Mouse (Mus musculus): ENCODE measurements around the gene Prkce. TPM values are rescaled to one million over a fixed set of nuclear protein-coding genes. Genes with fewer than 3 reads are reported as not detected.

Gene Prkce
- polyA plus RNA-seq, 1 experiment from 2014 or later = 35.7 TPM

- 97% methylated on average over 9 of the region's 9 CpGs for WGBS
- no peak overlapping the region for H3K4me2 ChIP-seq (ENCODE audit: low read length)
- no peaks in the 10 kb centered on the region; the same call in 1 of the 2 replicates for H3K4me1 ChIP-seq (ENCODE audit: control insufficient read depth, insufficient read depth, low read depth, low read length)
- no peak overlapping the region for H3K4me3 ChIP-seq (ENCODE audit: low read length)
- no peaks in the 10 kb centered on the region for H3K9me3 ChIP-seq (ENCODE audit: control insufficient read depth, low read length)
- no peaks in the 10 kb centered on the region for H3K27me3 ChIP-seq (replicated peaks; ENCODE audit: control insufficient read depth, insufficient read depth, low read length)
- no peak for ATAC-seq
- H3K9ac ChIP-seq (ENCODE audit: low read depth, low read length) = no peak overlapping the region
- no peaks in the 10 kb centered on the region for H3K36me3 ChIP-seq (ENCODE audit: control insufficient read depth, insufficient read depth, low read length)
- no peak overlapping the region for H3K27ac ChIP-seq (ENCODE audit: low read depth, low read length)
Measured at GRCm38 (mm10) chr17:86503208-86503897, 335.8 kb downstream of the Prkce start.

- no peak within 1 kb of the TSS for H3K4me2 ChIP-seq (ENCODE audit: low read length)
- H3K9me3 ChIP-seq (ENCODE audit: control insufficient read depth, low read length) = no peaks in the 10 kb centered on the region
- no peak within 1 kb of the TSS for H3K27ac ChIP-seq (ENCODE audit: low read depth, low read length)
- WGBS = 85% methylated on average over 8 of the region's 8 CpGs
- H3K36me3 ChIP-seq (ENCODE audit: control insufficient read depth, insufficient read depth, low read length) = no peaks in the 10 kb centered on the region
- H3K9ac ChIP-seq (ENCODE audit: low read depth, low read length) = no peak within 1 kb of the TSS
- no peak within 1 kb of the TSS for H3K4me3 ChIP-seq (ENCODE audit: low read length)
- ATAC-seq = no peak
- H3K4me1 ChIP-seq (ENCODE audit: control insufficient read depth, insufficient read depth, low read depth, low read length) = no peaks in the 10 kb centered on the region
- H3K27me3 ChIP-seq (replicated peaks; ENCODE audit: control insufficient read depth, insufficient read depth, low read length) = no peaks in the 10 kb centered on the region
Measured at GRCm38 (mm10) chr17:86505183-86505631, 337.6 kb downstream of the Prkce start, which contains the start of gene Gm10309. TSS of gene Gm10309 (minus strand) at chr17:86505232.

GRCm38 (mm10) chr17:86506881-86507280, 339.3 kb downstream of the Prkce start:
- Histone ChIP-seq H3K27ac (ENCODE audit: low read depth, low read length) (0 out of 2 replicates have a peak overlapping the region, but pooled peaks have one; percentile 36), H3K4me1 (ENCODE audit: control insufficient read depth, insufficient read depth, low read depth, low read length) (no peaks in the 10 kb centered on the region), H3K4me2 (ENCODE audit: low read length) (no peak overlapping the region), H3K27me3 (replicated peaks; ENCODE audit: control insufficient read depth, insufficient read depth, low read length) (no peaks in the 10 kb centered on the region), H3K9me3 (ENCODE audit: control insufficient read depth, low read length) (no peaks in the 10 kb centered on the region), H3K4me3 (ENCODE audit: low read length) (no peak overlapping the region), H3K9ac (ENCODE audit: low read depth, low read length) (no peak overlapping the region), H3K36me3 (ENCODE audit: control insufficient read depth, insufficient read depth, low read length) (no peaks in the 10 kb centered on the region)
- 78% methylated on average over 5 of the region's 5 CpGs for WGBS
- ATAC-seq = no peak

DNA sequence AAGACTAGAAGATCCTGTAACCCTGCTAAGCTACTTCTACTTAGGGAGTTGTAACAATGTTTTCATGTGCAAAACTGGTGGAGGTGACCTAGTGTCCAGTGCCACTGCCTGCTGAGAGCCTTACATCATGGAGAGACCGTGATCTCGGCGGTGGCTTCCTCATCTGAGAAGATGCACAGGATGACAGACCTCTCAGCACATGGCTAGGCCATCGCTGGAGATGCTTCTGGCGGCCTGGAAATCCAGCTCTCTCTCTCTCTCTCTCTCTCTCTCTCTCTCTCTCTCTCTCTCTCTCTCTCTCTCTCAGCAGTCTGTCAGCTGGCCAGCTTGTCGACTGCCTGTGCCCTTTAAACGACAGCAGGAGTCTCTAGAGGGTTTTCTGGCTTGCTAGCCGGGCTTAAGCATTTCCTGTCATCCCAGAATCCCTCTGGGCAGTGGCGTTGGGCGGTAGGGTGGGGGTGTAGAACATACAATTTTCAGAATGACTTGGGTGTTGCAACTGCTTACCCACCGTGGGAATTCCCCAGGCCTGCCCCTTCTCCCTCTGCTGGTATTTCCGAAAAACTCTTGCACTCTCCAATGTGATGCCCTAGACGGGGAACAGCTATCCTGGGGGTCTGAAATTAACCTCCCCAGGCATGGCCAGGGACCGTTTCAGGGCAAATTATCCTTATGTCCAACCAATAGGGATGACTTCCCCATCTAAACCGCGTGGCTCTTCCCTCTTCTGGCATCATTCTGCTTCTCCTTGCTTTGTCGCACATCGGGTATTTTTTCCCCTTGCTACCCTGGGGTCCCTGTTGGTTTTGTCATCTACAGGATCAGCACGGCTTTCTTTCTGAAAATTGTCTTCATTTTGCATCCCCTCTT, 340.0 kb downstream of the Prkce start:
- Histone ChIP-seq H3K36me3 (ENCODE audit: control insufficient read depth, insufficient read depth, low read length) (no peaks in the 10 kb centered on the region), H3K9ac (ENCODE audit: low read depth, low read length) (no peak overlapping the region), H3K9me3 (ENCODE audit: control insufficient read depth, low read length) (no peaks in the 10 kb centered on the region), H3K4me2 (ENCODE audit: low read length) (no peak overlapping the region), H3K4me3 (ENCODE audit: low read length) (no peak overlapping the region), H3K4me1 (ENCODE audit: control insufficient read depth, insufficient read depth, low read depth, low read length) (no peaks in the 10 kb centered on the region), H3K27me3 (replicated peaks; ENCODE audit: control insufficient read depth, insufficient read depth, low read length) (no peaks in the 10 kb centered on the region), H3K27ac (ENCODE audit: low read depth, low read length) (no peak overlapping the region)
- no peak for ATAC-seq
- 61% methylated on average over 19 of the region's 19 CpGs for WGBS

DNA sequence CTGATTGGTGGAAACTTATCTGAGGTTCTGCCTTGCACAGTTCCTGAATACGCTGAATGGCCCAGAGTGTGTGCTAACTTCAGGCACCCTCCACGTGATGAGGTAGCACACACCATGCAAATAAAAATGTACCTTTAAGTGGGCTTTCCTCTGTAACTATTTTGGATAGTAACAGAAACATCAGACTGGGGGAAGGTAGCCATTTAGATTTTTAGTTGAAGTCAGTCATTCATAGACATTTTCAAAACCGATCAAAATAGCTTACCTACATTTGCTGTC, 340.6 kb downstream of the Prkce start:
- Histone ChIP-seq H3K36me3 (ENCODE audit: control insufficient read depth, insufficient read depth, low read length) (no peaks in the 10 kb centered on the region), H3K4me3 (ENCODE audit: low read length) (no peak overlapping the region), H3K9ac (ENCODE audit: low read depth, low read length) (no peak overlapping the region), H3K4me1 (ENCODE audit: control insufficient read depth, insufficient read depth, low read depth, low read length) (no peaks in the 10 kb centered on the region), H3K27ac (ENCODE audit: low read depth, low read length) (no peak overlapping the region), H3K27me3 (replicated peaks; ENCODE audit: control insufficient read depth, insufficient read depth, low read length) (no peaks in the 10 kb centered on the region), H3K9me3 (ENCODE audit: control insufficient read depth, low read length) (no peaks in the 10 kb centered on the region), H3K4me2 (ENCODE audit: low read length) (no peak overlapping the region)
- ATAC-seq = no peak
- 91% methylated on average over 3 of the region's 3 CpGs for WGBS

GRCm38 (mm10) chr17:86509871-86510270, 342.3 kb downstream of the Prkce start:
- Histone ChIP-seq H3K9me3 (ENCODE audit: control insufficient read depth, low read length) (no peaks in the 10 kb centered on the region), H3K4me1 (ENCODE audit: control insufficient read depth, insufficient read depth, low read depth, low read length) (no peaks in the 10 kb centered on the region), H3K27ac (ENCODE audit: low read depth, low read length) (no peak overlapping the region), H3K4me2 (ENCODE audit: low read length) (no peak overlapping the region), H3K4me3 (ENCODE audit: low read length) (no peak overlapping the region), H3K9ac (ENCODE audit: low read depth, low read length) (no peak overlapping the region), H3K27me3 (replicated peaks; ENCODE audit: control insufficient read depth, insufficient read depth, low read length) (no peaks in the 10 kb centered on the region), H3K36me3 (ENCODE audit: control insufficient read depth, insufficient read depth, low read length) (no peaks in the 10 kb centered on the region)
- ATAC-seq = no peak
- 55% methylated on average over 5 of the region's 5 CpGs for WGBS

GRCm38 (mm10) chr17:86514974-86515620, 347.5 kb downstream of the Prkce start:
- Histone ChIP-seq H3K27ac (ENCODE audit: low read depth, low read length) (no peak overlapping the region), H3K4me2 (ENCODE audit: low read length) (no peak overlapping the region), H3K4me1 (ENCODE audit: control insufficient read depth, insufficient read depth, low read depth, low read length) (no peaks in the 10 kb centered on the region), H3K9me3 (ENCODE audit: control insufficient read depth, low read length) (no peaks in the 10 kb centered on the region), H3K9ac (ENCODE audit: low read depth, low read length) (no peak overlapping the region), H3K4me3 (ENCODE audit: low read length) (no peak overlapping the region), H3K36me3 (ENCODE audit: control insufficient read depth, insufficient read depth, low read length) (no peaks in the 10 kb centered on the region), H3K27me3 (replicated peaks; ENCODE audit: control insufficient read depth, insufficient read depth, low read length) (no peaks in the 10 kb centered on the region)
- 81% methylated on average over 13 of the region's 13 CpGs for WGBS
- no peak for ATAC-seq

DNA sequence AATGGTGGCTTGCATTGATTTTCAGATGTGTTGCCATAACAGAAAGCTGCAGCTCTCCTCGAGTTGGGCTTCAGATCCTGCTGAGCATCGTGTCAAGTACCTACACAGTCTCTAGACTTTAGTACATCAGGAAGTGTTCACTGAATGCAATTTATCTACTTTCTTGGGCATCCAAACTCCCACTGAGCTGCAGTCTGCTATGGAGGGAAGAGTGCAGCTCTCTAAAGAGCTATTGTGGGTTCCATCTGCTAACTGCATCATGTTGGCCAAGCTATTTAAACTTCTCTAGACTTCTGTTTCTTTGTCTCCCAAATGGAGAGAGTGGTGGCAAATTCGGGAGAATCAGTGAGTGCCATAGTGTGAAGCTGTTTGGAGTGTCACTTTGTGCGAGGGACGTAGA, 349.0 kb downstream of the Prkce start:
- no peak for ATAC-seq
- H3K36me3 ChIP-seq (ENCODE audit: control insufficient read depth, insufficient read depth, low read length) = no peaks in the 10 kb centered on the region

DNA sequence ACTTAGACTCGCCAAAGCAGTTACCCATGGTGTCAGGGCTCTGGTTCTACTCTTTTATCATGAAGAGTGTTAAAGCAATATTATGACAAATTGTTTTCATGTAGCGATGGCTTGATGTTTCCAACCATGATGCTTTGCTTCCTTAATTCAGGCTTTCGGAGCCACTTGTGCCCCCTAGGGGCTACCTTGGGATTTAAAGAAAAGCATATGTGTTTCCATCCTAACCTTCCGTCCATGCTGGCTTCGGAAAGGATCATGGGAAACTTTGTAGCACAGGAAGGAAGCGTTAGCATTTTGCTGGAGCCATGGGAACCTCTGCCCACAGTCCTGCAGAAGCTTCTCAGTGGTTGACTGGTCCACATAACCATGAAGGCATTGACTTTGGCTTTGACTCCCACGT, 351.0 kb downstream of the Prkce start:
- H3K36me3 ChIP-seq (ENCODE audit: control insufficient read depth, insufficient read depth, low read length) = no peaks in the 10 kb centered on the region
- no peak overlapping the region for H3K4me3 ChIP-seq (ENCODE audit: low read length)
- 94% methylated on average over 7 of the region's 7 CpGs for WGBS
- ATAC-seq = no peak
- H3K27ac ChIP-seq (ENCODE audit: low read depth, low read length) = no peak overlapping the region
- no peak overlapping the region for H3K4me2 ChIP-seq (ENCODE audit: low read length)
- no peaks in the 10 kb centered on the region for H3K9me3 ChIP-seq (ENCODE audit: control insufficient read depth, low read length)
- no peak overlapping the region for H3K9ac ChIP-seq (ENCODE audit: low read depth, low read length)
- H3K4me1 ChIP-seq (ENCODE audit: control insufficient read depth, insufficient read depth, low read depth, low read length) = no peaks in the 10 kb centered on the region
- H3K27me3 ChIP-seq (replicated peaks; ENCODE audit: control insufficient read depth, insufficient read depth, low read length) = no peaks in the 10 kb centered on the region

More for the DNA sequence above, 349.0 kb downstream of the Prkce start:
- Histone ChIP-seq H3K27ac (ENCODE audit: low read depth, low read length) (no peak overlapping the region), H3K9me3 (ENCODE audit: control insufficient read depth, low read length) (no peaks in the 10 kb centered on the region), H3K27me3 (replicated peaks; ENCODE audit: control insufficient read depth, insufficient read depth, low read length) (no peaks in the 10 kb centered on the region), H3K4me3 (ENCODE audit: low read length) (no peak overlapping the region), H3K4me1 (ENCODE audit: control insufficient read depth, insufficient read depth, low read depth, low read length) (no peaks in the 10 kb centered on the region), H3K4me2 (ENCODE audit: low read length) (no peak overlapping the region), H3K9ac (ENCODE audit: low read depth, low read length) (no peak overlapping the region)
- 81% methylated on average over 5 of the region's 5 CpGs for WGBS
